ENCODE assay signal across 8 mouse cellular contexts in genomic region chr7:99355731-99356131, GRCm38 (mm10). TPM values are rescaled to one million over a fixed set of nuclear protein-coding genes. Genes with fewer than 3 reads are reported as not detected.
DNase-seq lines count a peak whose midpoint lies in the region; ATAC-seq lines count a peak whose summit lies in the region.

No protein-coding gene starts in this region.

- H3K4me2 ChIP-seq in embryonic facial prominence, embryonic 11.5 days (ENCODE audit: low read depth, low read length) = peak overlapping the region; percentile 36
- H3K4me2 ChIP-seq in intestine, embryonic 16.5 days (ENCODE audit: low read depth, low read length) = peak overlapping the region; percentile 53
- peak overlapping the region; percentile 33 for H3K4me2 ChIP-seq in midbrain, embryonic 11.5 days
- H3K4me2 ChIP-seq in stomach, embryonic 15.5 days = peak overlapping the region; percentile 51

- H3K9ac ChIP-seq in embryonic facial prominence, embryonic 11.5 days (replicated peaks; ENCODE audit: low read length) = peak overlapping the region; percentile 65
- H3K9ac ChIP-seq in intestine, embryonic 16.5 days (ENCODE audit: low read depth, low read length) = peak overlapping the region; percentile 58
- H3K9ac ChIP-seq in midbrain, embryonic 11.5 days (ENCODE audit: low read length) = peak overlapping the region; percentile 46
- H3K9ac ChIP-seq in stomach, embryonic 15.5 days = no peak overlapping the region

- no peaks in the 10 kb centered on the region for H3K9me3 ChIP-seq in embryonic facial prominence, embryonic 11.5 days (replicated peaks; ENCODE audit: control insufficient read depth, low read length)
- H3K9me3 ChIP-seq in intestine, embryonic 16.5 days (ENCODE audit: control insufficient read depth, low read length) = no peaks in the 10 kb centered on the region
- H3K9me3 ChIP-seq in midbrain, embryonic 11.5 days (ENCODE audit: control insufficient read depth, low read length) = no peaks in the 10 kb centered on the region
- no peaks in the 10 kb centered on the region for H3K9me3 ChIP-seq in stomach, embryonic 15.5 days

- WGBS in embryonic facial prominence, embryonic 11.5 days = 3% methylated on average over 7 of the region's 7 CpGs
- 12% methylated on average over 7 of the region's 7 CpGs for WGBS in intestine, embryonic 16.5 days
- WGBS in midbrain, embryonic 11.5 days = 3% methylated on average over 7 of the region's 7 CpGs
- 9% methylated on average over 7 of the region's 7 CpGs for WGBS in stomach, embryonic 15.5 days

- no peaks in the 10 kb centered on the region for H3K27me3 ChIP-seq in embryonic facial prominence, embryonic 11.5 days (ENCODE audit: control insufficient read depth, insufficient read depth, low read length)
- H3K27me3 ChIP-seq in intestine, embryonic 16.5 days (replicated peaks; ENCODE audit: control insufficient read depth, insufficient read depth, low read length) = no peaks in the 10 kb centered on the region
- H3K27me3 ChIP-seq in midbrain, embryonic 11.5 days (ENCODE audit: control insufficient read depth, insufficient read depth, low read length) = no peaks in the 10 kb centered on the region
- H3K27me3 ChIP-seq in stomach, embryonic 15.5 days (replicated peaks) = no peaks in the 10 kb centered on the region

- peak; percentile 73 for DNase-seq in ZHBTc4 (ENCODE audit: low read depth, low spot score)
- peak; percentile 94 for DNase-seq in embryonic facial prominence, embryonic 11.5 days (ENCODE audit: low spot score)
- DNase-seq in gastrocnemius, postnatal 4 days (ENCODE audit: low spot score in 2 of 2) = peak; percentile 57 to 82
- DNase-seq in left cerebral cortex, postnatal 25 days (ENCODE audit: low spot score in 2 of 2) = peak; percentile 76 to 90
- peak; percentile 96 for DNase-seq in midbrain, embryonic 11.5 days (ENCODE audit: low spot score, missing footprints)

- no peak for ATAC-seq in embryonic facial prominence, embryonic 11.5 days (replicated peaks; ENCODE audit: insufficient number of reproducible peaks, low FRiP score, low TSS enrichment, low read depth)
- ATAC-seq in intestine, embryonic 16.5 days = peak; percentile 9
- peak; percentile 27 for ATAC-seq in midbrain, embryonic 11.5 days (ENCODE audit: low FRiP score)
- peak; percentile 10; the same call in 1 of the 2 replicates for ATAC-seq in stomach, embryonic 15.5 days (ENCODE audit: insufficient read depth, low FRiP score, low read depth)
- no peak for ATAC-seq in granulocyte monocyte progenitor cell, adult 5-6 weeks (replicated peaks; ENCODE audit: poor library complexity, severe bottlenecking)

- intact Hi-C loops in left cerebral cortex, postnatal 25 days (cut with DNase I) = no loop called here

- peaks cover 25% of the 10 kb centered on the region for H3K4me1 ChIP-seq in embryonic facial prominence, embryonic 11.5 days (ENCODE audit: control insufficient read depth, insufficient read depth, low read length)
- peaks cover 54% of the 10 kb centered on the region for H3K4me1 ChIP-seq in intestine, embryonic 16.5 days (ENCODE audit: control insufficient read depth, insufficient read depth, low read length)
- H3K4me1 ChIP-seq in midbrain, embryonic 11.5 days (ENCODE audit: control insufficient read depth, insufficient read depth, low read length) = peaks cover 63% of the 10 kb centered on the region
- H3K4me1 ChIP-seq in stomach, embryonic 15.5 days = peaks cover 57% of the 10 kb centered on the region

- H3K36me3 ChIP-seq in embryonic facial prominence, embryonic 11.5 days (replicated peaks; ENCODE audit: control insufficient read depth, insufficient read depth, low read depth, low read length) = no peaks in the 10 kb centered on the region
- H3K36me3 ChIP-seq in intestine, embryonic 16.5 days (ENCODE audit: control insufficient read depth, insufficient read depth, low read length) = no peaks in the 10 kb centered on the region
- H3K36me3 ChIP-seq in midbrain, embryonic 11.5 days (ENCODE audit: control insufficient read depth, insufficient read depth, low read length) = no peaks in the 10 kb centered on the region
- H3K36me3 ChIP-seq in stomach, embryonic 15.5 days = no peaks in the 10 kb centered on the region

- H3K27ac ChIP-seq in embryonic facial prominence, embryonic 11.5 days (replicated peaks; ENCODE audit: low read depth, low read length) = peak overlapping the region; percentile 97
- peak overlapping the region; percentile 97 for H3K27ac ChIP-seq in intestine, embryonic 16.5 days (ENCODE audit: low read length)
- peak overlapping the region; percentile 89 for H3K27ac ChIP-seq in midbrain, embryonic 11.5 days (ENCODE audit: low read depth, low read length)
- H3K27ac ChIP-seq in stomach, embryonic 15.5 days = peak overlapping the region; percentile 99

- H3K4me3 ChIP-seq in embryonic facial prominence, embryonic 11.5 days (ENCODE audit: low read depth, low read length) = no peak overlapping the region
- H3K4me3 ChIP-seq in intestine, embryonic 16.5 days (ENCODE audit: low read length) = peak overlapping the region; percentile 28
- no peak overlapping the region for H3K4me3 ChIP-seq in midbrain, embryonic 11.5 days (ENCODE audit: low read depth, low read length)
- H3K4me3 ChIP-seq in stomach, embryonic 15.5 days (replicated peaks) = peak overlapping the region; percentile 19

RNA-seq across cellular contexts. Expression of gene Serpinh1, which starts 2.7 kb away (rescaled TPM):
- polyA plus RNA-seq in embryonic facial prominence, embryonic 11.5 days (2014; fragmentation: Nextera tagmentation; extraction: Ambion mirVana) = 373 and 399 TPM in 2 replicates
- 100 to 1,000 TPM; 409 to 535 TPM for total RNA-seq in gastrocnemius, postnatal 4 days (2021)
- 903 and 983 TPM in 2 replicates for polyA plus RNA-seq in intestine, embryonic 16.5 days (2015; fragmentation: Nextera tagmentation; extraction: Ambion mirVana)
- 10 to 100 TPM; 34.9 TPM for total RNA-seq in left cerebral cortex, postnatal 25 days (2021)
- 202 and 210 TPM in 2 replicates for polyA plus RNA-seq in midbrain, embryonic 11.5 days (2014; fragmentation: Nextera tagmentation; extraction: Ambion mirVana)
- 1,174 and 1,300 TPM in 2 replicates for polyA plus RNA-seq in stomach, embryonic 15.5 days (2015; fragmentation: Nextera tagmentation; extraction: Ambion mirVana)
- 0.80 TPM in 1 of 2 replicates, not detected in the other for total RNA-seq in granulocyte monocyte progenitor cell, adult 5-6 weeks (2014; fragmentation: Nextera tagmentation)
- total RNA-seq in granulocyte monocyte progenitor cell, adult 5-6 weeks (2017) = not detected in 2 replicates

RNA-seq across cellular contexts. Expression of gene Gdpd5, which starts 25.5 kb away (rescaled TPM):
- polyA plus RNA-seq in embryonic facial prominence, embryonic 11.5 days (2014; fragmentation: Nextera tagmentation; extraction: Ambion mirVana) = 10.2 and 13.2 TPM in 2 replicates
- 10 to 100 TPM; 17.1 to 19.2 TPM for total RNA-seq in gastrocnemius, postnatal 4 days (2021)
- polyA plus RNA-seq in intestine, embryonic 16.5 days (2015; fragmentation: Nextera tagmentation; extraction: Ambion mirVana) = 17.1 and 17.5 TPM in 2 replicates
- total RNA-seq in left cerebral cortex, postnatal 25 days (2021) = 10 to 100 TPM; 40.0 to 46.2 TPM
- 16.2 and 16.7 TPM in 2 replicates for polyA plus RNA-seq in midbrain, embryonic 11.5 days (2014; fragmentation: Nextera tagmentation; extraction: Ambion mirVana)
- polyA plus RNA-seq in stomach, embryonic 15.5 days (2015; fragmentation: Nextera tagmentation; extraction: Ambion mirVana) = 18.4 and 18.8 TPM in 2 replicates
- total RNA-seq in granulocyte monocyte progenitor cell, adult 5-6 weeks (2014; fragmentation: Nextera tagmentation) = not detected in 2 replicates
- total RNA-seq in granulocyte monocyte progenitor cell, adult 5-6 weeks (2017) = 0.56 TPM in 1 of 2 replicates, not detected in the other

Comparison
In these comparisons a context has a peak if more than half of its experiments do, and no peak if none do; other contexts are left out.
1. ATAC-seq: peak in intestine, embryonic 16.5 days (single experiment), midbrain, embryonic 11.5 days (single experiment) and stomach, embryonic 15.5 days (single experiment); none in embryonic facial prominence, embryonic 11.5 days (single experiment) and granulocyte monocyte progenitor cell, adult 5-6 weeks (single experiment).
2. H3K4me3 ChIP-seq: peak in intestine, embryonic 16.5 days (single experiment) and stomach, embryonic 15.5 days (single experiment); none in embryonic facial prominence, embryonic 11.5 days (single experiment) and midbrain, embryonic 11.5 days (single experiment).
3. Peak in every context shown above with its lines, with median percentiles within 50 percentile points of each other: DNase-seq, H3K27ac ChIP-seq and H3K4me2 ChIP-seq.